Mouse (Mus musculus) testis, adult 2 months (tissue): ENCODE results near the gene Mrpl51.

Experiments used
- CTCF ChIP-seq: fragments of 200-500 bp; IDR thresholded peaks from 2 replicates; pipeline ENCODE4 v1.5.1; 2012; ENCODE audit warnings: low read depth, mild to moderate bottlenecking, inconsistent platforms, low read length, moderate library complexity; ENCODE audit not compliant: control insufficient read depth, insufficient read depth, insufficient replicate concordance
- POLR2A ChIP-seq: fragments of 200-500 bp; IDR thresholded peaks from 2 replicates; pipeline ENCODE4 v1.6.1; 2012; ENCODE audit warnings: low read depth, mild to moderate bottlenecking, inconsistent platforms, low read length, moderate library complexity; ENCODE audit not compliant: control insufficient read depth

DNA sequence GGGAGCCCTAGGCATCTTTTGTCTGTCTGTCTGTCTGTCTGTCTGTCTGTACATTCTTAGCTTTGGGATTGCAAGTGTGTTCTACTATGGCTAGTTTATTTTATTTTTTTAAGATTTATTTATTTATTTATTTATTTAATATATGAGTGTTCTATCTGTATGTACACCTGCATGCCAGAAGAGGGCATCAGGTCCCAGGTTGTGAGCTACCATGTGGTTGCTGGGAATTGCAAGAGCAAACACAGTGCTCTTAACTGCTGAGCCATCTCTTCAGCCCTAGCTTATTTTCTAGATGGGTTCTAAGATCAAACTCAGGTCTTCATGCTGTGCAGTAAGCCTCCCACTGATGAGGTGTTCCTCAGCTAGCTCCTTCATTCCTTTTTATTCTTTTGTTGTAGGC is 37.1 kb upstream of the Mrpl51 start:
- TF ChIP-seq CTCF (no peak), POLR2A (no peak)
